Mouse (Mus musculus) cerebellum, adult 8-10 months (tissue): Measurements from ENCODE around the gene Zfp3.
A peak's percentile ranks its signal among the peaks of the same experiment; 100 is the strongest.
"Not testable (repeated sequence)": the region's sequence is repeated elsewhere in the genome, so short reads cannot be mapped to it uniquely, and the experiment has no call there.

ENCODE experiments used
- DNase-seq: peaks from one replicate; pipeline ENCODE4 v3.0.0; 2022

The Zfp3 gene

GRCm38 (mm10) chr11:70760446-70760845 is 3.6 kb upstream of the Zfp3 start:
- DNase-seq, result not testable (repeated sequence)

GRCm38 (mm10) chr11:70762641-70763040 is 1.4 kb upstream of the Zfp3 start:
- no peak for DNase-seq

GRCm38 (mm10) chr11:70763582-70763935 is 450 bp upstream of the Zfp3 start:
- no peak for DNase-seq

- no peak for DNase-seq
Measured at GRCm38 (mm10) chr11:70765776-70766445, 1.9 kb downstream of the Zfp3 start.

GRCm38 (mm10) chr11:70770804-70771203 is 6.8 kb downstream of the Zfp3 start:
- DNase-seq, result no peak

GRCm38 (mm10) chr11:70776830-70777571 is 13.0 kb downstream of the Zfp3 start:
- peak; percentile 61 for DNase-seq

- no peak for DNase-seq
Measured at GRCm38 (mm10) chr11:70777634-70778033, 13.6 kb downstream of the Zfp3 start.

- DNase-seq, result not testable (repeated sequence)
Measured at GRCm38 (mm10) chr11:70778058-70778457, 14.0 kb downstream of the Zfp3 start.

- no peak for DNase-seq
Measured at GRCm38 (mm10) chr11:70785908-70786307, 21.9 kb downstream of the Zfp3 start.

- no peak for DNase-seq
Measured at GRCm38 (mm10) chr11:70787052-70787451, 23.0 kb downstream of the Zfp3 start.

- DNase-seq, result no peak
Measured at GRCm38 (mm10) chr11:70788972-70789655, 25.1 kb downstream of the Zfp3 start.

GRCm38 (mm10) chr11:70790426-70790825 is 26.4 kb downstream of the Zfp3 start:
- no peak for DNase-seq

- no peak for DNase-seq
Measured at GRCm38 (mm10) chr11:70790874-70791551, 27.0 kb downstream of the Zfp3 start.

- no peak for DNase-seq
Measured at GRCm38 (mm10) chr11:70791676-70792075, 27.7 kb downstream of the Zfp3 start.

- no peak for DNase-seq
Measured at GRCm38 (mm10) chr11:70792409-70792808, 28.4 kb downstream of the Zfp3 start.

GRCm38 (mm10) chr11:70802208-70802864 is 38.3 kb downstream of the Zfp3 start:
- no peak for DNase-seq

- DNase-seq, result no peak
Measured at GRCm38 (mm10) chr11:70802865-70803261, 38.9 kb downstream of the Zfp3 start.

- DNase-seq, result no peak
Measured at GRCm38 (mm10) chr11:70803711-70804200, 39.7 kb downstream of the Zfp3 start.

GRCm38 (mm10) chr11:70804395-70804794 is 40.4 kb downstream of the Zfp3 start:
- no peak for DNase-seq

GRCm38 (mm10) chr11:70805641-70806175 is 41.7 kb downstream of the Zfp3 start:
- no peak for DNase-seq

- no peak for DNase-seq
Measured at GRCm38 (mm10) chr11:70806697-70807096, 42.7 kb downstream of the Zfp3 start.

GRCm38 (mm10) chr11:70807630-70808029 is 43.6 kb downstream of the Zfp3 start:
- DNase-seq, result no peak
